Mouse (Mus musculus): ENCODE measurements around the gene Tnnt1. TPM values are rescaled to one million over a fixed set of nuclear protein-coding genes. Genes with fewer than 3 reads are reported as not detected.

The Tnnt1 gene
- polyA plus RNA-seq, 1 experiment, result 1,403 TPM

- H3K79me2 ChIP-seq (ENCODE audit: control insufficient read depth, insufficient read depth), result no peaks in the 10 kb centered on the region
- H3K27me3 ChIP-seq (ENCODE audit: control insufficient read depth, insufficient read depth, insufficient read length), result no peaks in the 10 kb centered on the region
- no peaks in the 10 kb centered on the region for H3K36me3 ChIP-seq (ENCODE audit: control insufficient read depth, insufficient read depth)
- no peak overlapping the region for H3K4me2 ChIP-seq (ENCODE audit: low read depth)
- TF ChIP-seq TCF12 (IDR thresholded peaks at IDR 0.05; ENCODE audit: insufficient read depth, poor library complexity, severe bottlenecking), result no peak
- no peak for TF ChIP-seq REST (IDR thresholded peaks at IDR 0.05; ENCODE audit: insufficient read depth, insufficient read length)
- TF ChIP-seq SRF (IDR thresholded peaks at IDR 0.05; ENCODE audit: control insufficient read depth, insufficient read length, low read depth), result no peak
- no peak for TF ChIP-seq CEBPB (IDR thresholded peaks at IDR 0.05; ENCODE audit: insufficient read depth, poor library complexity, severe bottlenecking)
- no peak for TF ChIP-seq E2F4 (IDR thresholded peaks at IDR 0.05; ENCODE audit: insufficient read depth)
- TF ChIP-seq MYOG (IDR thresholded peaks at IDR 0.05; ENCODE audit: control insufficient read depth in 1 of 3, insufficient read depth in 1 of 3, insufficient read length in 2 of 3, low read depth in 2 of 3), result no peak
- TF ChIP-seq MYOD1 (IDR thresholded peaks at IDR 0.05; ENCODE audit: control insufficient read depth in 1 of 3, insufficient read length in 2 of 3, low read depth in 2 of 3), result no peak
- TF ChIP-seq POLR2AphosphoS2 (IDR thresholded peaks at IDR 0.05; ENCODE audit: insufficient read length, low read depth), result no peak
- no peak for TF ChIP-seq MAX (IDR thresholded peaks at IDR 0.05; ENCODE audit: low read depth)
- no peak for TF ChIP-seq TCF3 (IDR thresholded peaks at IDR 0.05; ENCODE audit: insufficient read length, low read depth)
- TF ChIP-seq USF1 (IDR thresholded peaks at IDR 0.05; ENCODE audit: low read depth), result no peak
- no peak for TF ChIP-seq POLR2A (IDR thresholded peaks at IDR 0.05; ENCODE audit: insufficient read length, low read depth)
- no peak overlapping the region for H3K4me3 ChIP-seq
- H3ac ChIP-seq (ENCODE audit: control insufficient read depth, insufficient read length), result no peak overlapping the region
These were observed 6.1 kb upstream of the Tnnt1 start for GRCm38 (mm10) chr7:4522292-4522691.

GRCm38 (mm10) chr7:4521231-4522003 lies 5.2 kb upstream of the Tnnt1 start:
- H3K4me3 ChIP-seq, result no peak overlapping the region
- H3K36me3 ChIP-seq (ENCODE audit: control insufficient read depth, insufficient read depth), result no peaks in the 10 kb centered on the region
- H3ac ChIP-seq (ENCODE audit: control insufficient read depth, insufficient read length), result no peak overlapping the region
- no peak for TF ChIP-seq E2F4 (IDR thresholded peaks at IDR 0.05; ENCODE audit: insufficient read depth)
- no peak for TF ChIP-seq TCF3 (IDR thresholded peaks at IDR 0.05; ENCODE audit: insufficient read length, low read depth)
- no peak for TF ChIP-seq CEBPB (IDR thresholded peaks at IDR 0.05; ENCODE audit: insufficient read depth, poor library complexity, severe bottlenecking)
- no peak for TF ChIP-seq REST (IDR thresholded peaks at IDR 0.05; ENCODE audit: insufficient read depth, insufficient read length)
- TF ChIP-seq MYOD1 (IDR thresholded peaks at IDR 0.05; ENCODE audit: control insufficient read depth in 1 of 3, insufficient read length in 2 of 3, low read depth in 2 of 3), result no peak
- TF ChIP-seq POLR2A (IDR thresholded peaks at IDR 0.05; ENCODE audit: insufficient read length, low read depth), result no peak
- TF ChIP-seq TCF12 (IDR thresholded peaks at IDR 0.05; ENCODE audit: insufficient read depth, poor library complexity, severe bottlenecking), result no peak
- no peak for TF ChIP-seq MYOG (IDR thresholded peaks at IDR 0.05; ENCODE audit: control insufficient read depth in 1 of 3, insufficient read depth in 1 of 3, insufficient read length in 2 of 3, low read depth in 2 of 3)
- no peaks in the 10 kb centered on the region for H3K27me3 ChIP-seq (ENCODE audit: control insufficient read depth, insufficient read depth, insufficient read length)
- no peaks in the 10 kb centered on the region for H3K79me2 ChIP-seq (ENCODE audit: control insufficient read depth, insufficient read depth)
- H3K4me2 ChIP-seq (ENCODE audit: low read depth), result no peak overlapping the region

GRCm38 (mm10) chr7:4518487-4518886 lies 2.3 kb upstream of the Tnnt1 start:
- no peaks in the 10 kb centered on the region for H3K79me2 ChIP-seq (ENCODE audit: control insufficient read depth, insufficient read depth)
- no peak for TF ChIP-seq MYOG (IDR thresholded peaks at IDR 0.05; ENCODE audit: control insufficient read depth in 1 of 3, insufficient read depth in 1 of 3, insufficient read length in 2 of 3, low read depth in 2 of 3)
- no peak for TF ChIP-seq REST (IDR thresholded peaks at IDR 0.05; ENCODE audit: insufficient read depth, insufficient read length)
- TF ChIP-seq TCF3 (IDR thresholded peaks at IDR 0.05; ENCODE audit: insufficient read length, low read depth), result no peak
- no peak for TF ChIP-seq E2F4 (IDR thresholded peaks at IDR 0.05; ENCODE audit: insufficient read depth)
- TF ChIP-seq TCF12 (IDR thresholded peaks at IDR 0.05; ENCODE audit: insufficient read depth, poor library complexity, severe bottlenecking), result no peak
- TF ChIP-seq POLR2AphosphoS2 (IDR thresholded peaks at IDR 0.05; ENCODE audit: insufficient read length, low read depth), result no peak
- no peak for TF ChIP-seq USF1 (IDR thresholded peaks at IDR 0.05; ENCODE audit: low read depth)
- H3ac ChIP-seq (ENCODE audit: control insufficient read depth, insufficient read length), result no peak overlapping the region
- H3K36me3 ChIP-seq (ENCODE audit: control insufficient read depth, insufficient read depth), result no peaks in the 10 kb centered on the region
- H3K4me2 ChIP-seq (ENCODE audit: low read depth), result no peak overlapping the region
- H3K27me3 ChIP-seq (ENCODE audit: control insufficient read depth, insufficient read depth, insufficient read length), result no peaks in the 10 kb centered on the region
- H3K4me3 ChIP-seq, result no peak overlapping the region

- H3K4me2 ChIP-seq (ENCODE audit: low read depth), result peak overlapping the region; percentile 63
- no peak for TF ChIP-seq SRF (IDR thresholded peaks at IDR 0.05; ENCODE audit: control insufficient read depth, insufficient read length, low read depth)
- TF ChIP-seq POLR2AphosphoS2 (IDR thresholded peaks at IDR 0.05; ENCODE audit: insufficient read length, low read depth), result peak; percentile 69
- no peak for TF ChIP-seq USF1 (IDR thresholded peaks at IDR 0.05; ENCODE audit: low read depth)
- peak; percentile 69 for TF ChIP-seq POLR2A (IDR thresholded peaks at IDR 0.05; ENCODE audit: insufficient read length, low read depth)
- peak in 2 of 3 experiments; percentile 53 to 56 for TF ChIP-seq MYOD1 (IDR thresholded peaks at IDR 0.05; ENCODE audit: control insufficient read depth in 1 of 3, insufficient read length in 2 of 3, low read depth in 2 of 3)
- TF ChIP-seq E2F4 (IDR thresholded peaks at IDR 0.05; ENCODE audit: insufficient read depth), result no peak
- TF ChIP-seq MYOG (IDR thresholded peaks at IDR 0.05; ENCODE audit: control insufficient read depth in 1 of 3, insufficient read depth in 1 of 3, insufficient read length in 2 of 3, low read depth in 2 of 3), result peak in 2 of 3 experiments; percentile 35 to 43
- no peaks in the 10 kb centered on the region for H3K27me3 ChIP-seq (ENCODE audit: control insufficient read depth, insufficient read depth, insufficient read length)
- peak overlapping the region; percentile 36 for H3K4me3 ChIP-seq
- no peaks in the 10 kb centered on the region for H3K79me2 ChIP-seq (ENCODE audit: control insufficient read depth, insufficient read depth)
- no peak overlapping the region for H3ac ChIP-seq (ENCODE audit: control insufficient read depth, insufficient read length)
- H3K36me3 ChIP-seq (ENCODE audit: control insufficient read depth, insufficient read depth), result peaks cover 3% of the 10 kb centered on the region
These were observed 329 bp downstream of the Tnnt1 start for GRCm38 (mm10) chr7:4515853-4516252.

All from myocyte (in vitro differentiated cells).